Mouse (Mus musculus): ENCODE data around the gene Fer1l4. TPM values are rescaled to one million over a fixed set of nuclear protein-coding genes. Genes with fewer than 3 reads are reported as not detected.

The Fer1l4 gene
- total and polyA plus RNA-seq, 3 experiments: not detected

GRCm38 (mm10) chr2:156025482-156025881 lies 27.3 kb downstream of the Fer1l4 start:
- dilution Hi-C loops (cut with MboI; ENCODE audit: extremely low pct_ligation_motif_present, extremely low pct_unique_long_range_greater_than_20kb, low sequenced_read_pairs) (no loop called here), in situ Hi-C loops (cut with MboI; ENCODE audit: low pct_ligation_motif_present, low pct_unique_long_range_greater_than_20kb, low sequenced_read_pairs) (no loop called here)
- Histone ChIP-seq H3K4me3 (replicated peaks in 1 of 3; ENCODE audit: low read depth in 2 of 3, low read length in 2 of 3, poor library complexity in 1 of 3) (no peak overlapping the region), H3K79me2 (replicated peaks; ENCODE audit: control insufficient read depth, extremely low read depth, insufficient read depth, poor library complexity, severe bottlenecking) (no peaks in the 10 kb centered on the region), H3K4me1 (ENCODE audit: control insufficient read depth in 1 of 2, insufficient read depth in 2 of 2) (peaks cover 0 to 7% of the 10 kb centered on the region in 2 experiments; a peak in 2 of 4 replicates), H3K27ac (ENCODE audit: insufficient read depth, low read depth) (no peak overlapping the region), H3K9ac (ENCODE audit: insufficient read depth, low read depth) (no peak overlapping the region), H3K9me3 (replicated peaks; ENCODE audit: low read length) (no peaks in the 10 kb centered on the region), H3K4me2 (ENCODE audit: insufficient read depth, low read depth, poor library complexity, severe bottlenecking) (no peak overlapping the region), H3K27me3 (replicated peaks) (peaks cover 3% of the 10 kb centered on the region), H3K36me3 (replicated peaks in 1 of 2; ENCODE audit: control insufficient read depth in 1 of 2, insufficient read depth in 1 of 2, low read length in 1 of 2) (peaks cover 0 to 2% of the 10 kb centered on the region in 2 experiments)
- no peak for TF ChIP-seq MYC (IDR thresholded peaks at IDR 0.05; ENCODE audit: low read depth, low read length)
- no peak for TF ChIP-seq IRF4 (IDR thresholded peaks at IDR 0.05; ENCODE audit: low read depth, low read length)
- TF ChIP-seq USF2 (conservative IDR thresholded peaks at IDR 0.05; ENCODE audit: low read depth, low read length): no peak
- peak; percentile 87 for TF ChIP-seq HCFC1 (IDR thresholded peaks at IDR 0.05; ENCODE audit: low read depth, low read length)
- no peak for DNase-seq (ENCODE audit: extremely low read depth)

- Histone ChIP-seq H3K79me2 (replicated peaks; ENCODE audit: control insufficient read depth, extremely low read depth, insufficient read depth, poor library complexity, severe bottlenecking) (no peaks in the 10 kb centered on the region), H3K4me3 (replicated peaks in 1 of 3; ENCODE audit: low read depth in 2 of 3, low read length in 2 of 3, poor library complexity in 1 of 3) (no peak overlapping the region), H3K36me3 (replicated peaks in 1 of 2; ENCODE audit: control insufficient read depth in 1 of 2, insufficient read depth in 1 of 2, low read length in 1 of 2) (peaks cover 23 to 39% of the 10 kb centered on the region in 2 experiments), H3K4me1 (ENCODE audit: control insufficient read depth in 1 of 2, insufficient read depth in 2 of 2) (peaks cover 0 to 7% of the 10 kb centered on the region in 2 experiments; a peak in 2 of 4 replicates), H3K27ac (ENCODE audit: insufficient read depth, low read depth) (no peak overlapping the region), H3K27me3 (replicated peaks) (no peaks in the 10 kb centered on the region), H3K9ac (ENCODE audit: insufficient read depth, low read depth) (no peak overlapping the region), H3K4me2 (ENCODE audit: insufficient read depth, low read depth, poor library complexity, severe bottlenecking) (no peak overlapping the region), H3K9me3 (replicated peaks; ENCODE audit: low read length) (no peaks in the 10 kb centered on the region)
- no peak for DNase-seq (ENCODE audit: extremely low read depth)
- dilution Hi-C loops (cut with MboI; ENCODE audit: extremely low pct_ligation_motif_present, extremely low pct_unique_long_range_greater_than_20kb, low sequenced_read_pairs) (no loop called here), in situ Hi-C loops (cut with MboI; ENCODE audit: low pct_ligation_motif_present, low pct_unique_long_range_greater_than_20kb, low sequenced_read_pairs) (no loop called here)
- TF ChIP-seq KAT2A (IDR thresholded peaks at IDR 0.05; ENCODE audit: insufficient replicate concordance, low read length): no peak
- TF ChIP-seq CHD1 (IDR thresholded peaks at IDR 0.05; ENCODE audit: low read depth, low read length): no peak
- TF ChIP-seq ZMIZ1 (IDR thresholded peaks at IDR 0.05; ENCODE audit: low read depth, low read length): no peak
- TF ChIP-seq MXI1 (IDR thresholded peaks at IDR 0.05; ENCODE audit: low read depth, low read length): no peak
- no peak for TF ChIP-seq HCFC1 (IDR thresholded peaks at IDR 0.05; ENCODE audit: low read depth, low read length)
- no peak for TF ChIP-seq PAX5 (IDR thresholded peaks at IDR 0.05; ENCODE audit: low read length)
- no peak for TF ChIP-seq SMC3 (IDR thresholded peaks at IDR 0.05; ENCODE audit: low read depth, low read length)
- TF ChIP-seq IRF4 (IDR thresholded peaks at IDR 0.05; ENCODE audit: low read depth, low read length): no peak
- no peak for TF ChIP-seq E2F4 (IDR thresholded peaks at IDR 0.05; ENCODE audit: insufficient replicate concordance, low read depth, low read length)
- TF ChIP-seq NELFE (IDR thresholded peaks at IDR 0.05; ENCODE audit: low read depth, low read length): no peak
- TF ChIP-seq MAX (IDR thresholded peaks at IDR 0.05; ENCODE audit: low read length): no peak
- no peak for TF ChIP-seq ETS1 (conservative IDR thresholded peaks at IDR 0.05; ENCODE audit: low read depth, low read length)
- TF ChIP-seq ZKSCAN1 (IDR thresholded peaks at IDR 0.05; ENCODE audit: borderline replicate concordance, low read depth, low read length): no peak
- TF ChIP-seq MYC (IDR thresholded peaks at IDR 0.05; ENCODE audit: low read depth, low read length): no peak
- TF ChIP-seq USF2 (conservative IDR thresholded peaks at IDR 0.05; ENCODE audit: low read depth, low read length): no peak
- TF ChIP-seq SIN3A (IDR thresholded peaks at IDR 0.05; ENCODE audit: low read length): no peak
- no peak for TF ChIP-seq MAFK (IDR thresholded peaks at IDR 0.05; ENCODE audit: insufficient replicate concordance, low read length)
- TF ChIP-seq POLR2AphosphoS2 (IDR thresholded peaks at IDR 0.05; ENCODE audit: low read depth, low read length): no peak
- TF ChIP-seq EP300 (IDR thresholded peaks at IDR 0.05; ENCODE audit: low read length): no peak
- TF ChIP-seq JUND (conservative IDR thresholded peaks at IDR 0.05; ENCODE audit: low read depth, low read length): no peak
Observed at GRCm38 (mm10) chr2:156021765-156022164, 31.0 kb downstream of the Fer1l4 start.
